Mouse (Mus musculus) embryonic fibroblast, embryonic 13.5 days (primary cell): ENCODE measurements around the gene Iqcc. TPM values are rescaled to one million over a fixed set of nuclear protein-coding genes. Genes with fewer than 3 reads are reported as not detected.
A peak's percentile ranks its signal among the peaks of the same experiment; 100 is the strongest.

ENCODE experiments used
- H3K27ac ChIP-seq: 2 replicates; pipeline ENCODE4 v1.5.1; 2012; ENCODE audit warnings: low read length, control low read depth, inconsistent platforms; ENCODE audit not compliant: insufficient read depth
- H3K4me1 ChIP-seq: 2 replicates; pipeline ENCODE4 v1.6.1; 2011; ENCODE audit warnings: low read length; ENCODE audit not compliant: control insufficient read depth, insufficient read depth
- H3K4me3 ChIP-seq: 2 replicates; pipeline ENCODE4 v1.5.1; 2011; ENCODE audit warnings: mild to moderate bottlenecking, control low read depth, low read length; ENCODE audit not compliant: insufficient read depth
- CTCF ChIP-seq: IDR thresholded peaks from 2 replicates; pipeline ENCODE4 v1.5.1; 2011; ENCODE audit warnings: mild to moderate bottlenecking, control low read depth, low read length, moderate library complexity, borderline replicate concordance; ENCODE audit not compliant: insufficient read depth
- POLR2A ChIP-seq: IDR thresholded peaks from 2 replicates; pipeline ENCODE4 v1.6.1; 2011; ENCODE audit warnings: low read depth, mild to moderate bottlenecking, control low read depth, low read length, moderate library complexity
- polyA plus RNA-seq: library from polyadenylated mRNA; stranded (reverse); fragments of >200 nt; gene quantifications from 2 replicates; pipeline ENCODE4 v1.2.4, GENCODE M21; 2011; ENCODE audit warnings: low read depth; ENCODE audit not compliant: missing spikeins, insufficient read length

Iqcc gene
- polyA plus RNA-seq, 1 experiment: 19.5 TPM

DNA sequence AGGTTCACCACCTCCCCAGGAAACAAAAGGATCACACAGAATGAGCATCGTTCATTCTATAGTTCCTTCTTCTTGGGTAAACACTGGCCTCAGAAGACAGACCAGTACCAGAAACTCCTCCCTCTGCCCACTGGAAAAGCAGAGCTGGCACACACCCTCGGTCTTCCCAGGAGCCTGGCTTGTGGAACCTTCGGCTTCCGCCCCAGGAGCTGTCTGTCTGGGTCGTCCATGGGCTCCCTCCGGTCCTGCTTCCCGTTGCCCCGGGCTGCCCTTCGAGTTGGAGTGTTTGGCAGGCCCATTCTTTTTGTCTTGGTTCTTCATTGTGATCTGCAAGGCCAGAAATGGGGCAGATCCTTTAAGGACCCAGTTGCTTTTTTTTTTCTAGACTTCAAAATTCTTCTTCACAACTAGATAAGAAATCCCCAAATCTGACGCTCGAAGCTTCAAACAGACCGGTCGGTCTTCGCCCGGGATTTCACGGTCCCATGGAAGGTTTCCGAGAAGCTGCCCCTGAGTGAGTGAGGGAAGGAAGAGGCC, 21.3 kb upstream of the Iqcc start:
- peak overlapping the region; percentile 70 for H3K4me3 ChIP-seq
- H3K27ac ChIP-seq: peak overlapping the region; percentile 86
- no peaks in the 10 kb centered on the region for H3K4me1 ChIP-seq
- peak; percentile 78 for TF ChIP-seq POLR2A
- no peak for TF ChIP-seq CTCF

DNA sequence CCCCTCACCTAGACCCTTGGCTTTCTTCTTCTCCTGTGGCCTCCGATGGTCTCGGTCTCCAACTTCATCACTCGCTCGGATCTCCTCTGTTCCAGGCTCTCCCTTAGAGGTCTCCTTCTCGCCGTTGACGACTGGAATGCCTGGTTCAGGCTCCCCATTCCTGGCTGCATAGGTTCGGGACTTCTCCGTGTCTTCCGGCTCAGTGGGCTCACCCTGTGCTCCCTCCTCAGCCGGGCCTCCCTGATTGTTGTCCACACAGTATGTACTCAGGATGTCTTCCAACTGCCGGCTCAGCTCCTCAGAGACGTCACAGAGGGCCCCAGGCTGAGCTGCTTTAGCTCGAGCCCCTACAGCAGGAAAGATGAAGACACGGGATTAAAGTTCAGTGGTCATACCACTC, 20.3 kb upstream of the Iqcc start:
- H3K4me3 ChIP-seq: peak overlapping the region; percentile 70
- TF ChIP-seq CTCF (no peak), POLR2A (no peak)
- no peaks in the 10 kb centered on the region for H3K4me1 ChIP-seq
- H3K27ac ChIP-seq: no peak overlapping the region

DNA sequence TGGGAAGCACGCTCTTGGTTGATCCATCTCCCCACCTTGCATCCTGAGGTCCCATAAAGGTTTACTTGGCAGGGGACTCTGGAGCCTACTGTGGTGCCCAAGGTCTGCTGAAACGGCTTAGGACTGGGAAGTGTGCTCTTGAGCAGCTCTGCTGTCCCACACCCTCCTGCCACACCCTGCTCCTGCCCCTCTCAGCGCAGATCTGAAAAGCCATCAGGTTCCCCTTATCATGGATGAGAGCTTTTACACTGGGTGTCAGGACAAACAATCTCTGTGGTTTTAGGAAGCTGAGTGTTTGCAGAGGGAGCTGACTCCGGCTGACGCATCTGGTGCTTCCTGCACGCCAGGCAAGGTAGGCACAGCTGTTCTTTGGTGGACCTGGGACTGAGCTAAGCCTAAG, 15.0 kb upstream of the Iqcc start:
- H3K4me3 ChIP-seq: no peak overlapping the region
- TF ChIP-seq POLR2A (no peak), CTCF (no peak)
- H3K27ac ChIP-seq: no peak overlapping the region
- H3K4me1 ChIP-seq: no peaks in the 10 kb centered on the region

DNA sequence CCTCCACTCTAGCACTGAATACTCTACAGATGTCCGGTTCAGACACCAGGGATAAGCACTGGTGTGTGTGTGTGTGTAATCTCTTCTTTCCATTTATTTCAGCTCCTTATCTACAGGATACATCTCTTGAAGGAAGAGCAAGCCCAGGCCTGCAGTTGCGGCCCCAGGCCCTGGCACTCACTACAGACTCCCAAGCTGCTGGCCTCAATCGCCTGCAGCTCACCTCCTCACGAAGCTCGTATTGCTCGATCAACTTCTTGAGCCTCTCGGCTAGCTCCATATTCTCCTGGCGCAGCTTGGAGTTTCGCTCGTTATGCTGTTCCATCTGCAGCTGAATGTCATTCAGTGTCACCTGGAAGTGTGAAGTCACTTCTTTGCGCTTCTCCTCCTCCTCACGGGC, 13.0 kb upstream of the Iqcc start:
- TF ChIP-seq POLR2A (no peak), CTCF (no peak)
- Histone ChIP-seq H3K4me1 (no peaks in the 10 kb centered on the region), H3K27ac (no peak overlapping the region), H3K4me3 (no peak overlapping the region)

DNA sequence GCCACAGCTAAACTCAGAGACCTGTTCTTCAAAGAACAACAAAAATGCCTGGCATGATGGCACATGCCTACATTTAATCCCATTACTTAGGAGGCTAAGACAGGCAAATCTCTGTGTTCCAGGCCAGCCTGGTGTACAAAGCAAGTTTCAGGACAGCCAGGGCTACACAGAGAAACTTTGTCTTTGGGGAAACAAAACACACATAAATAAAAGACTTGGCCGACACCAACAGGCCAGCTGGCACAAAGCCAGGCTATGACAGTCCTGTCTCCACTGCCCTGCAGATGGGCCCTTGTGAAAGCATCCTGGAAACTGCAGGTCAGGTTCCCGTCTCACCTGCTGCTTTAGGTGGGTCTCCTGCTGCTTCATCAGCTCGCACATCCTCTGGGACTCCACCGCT, 12.0 kb upstream of the Iqcc start:
- Histone ChIP-seq H3K27ac (no peak overlapping the region), H3K4me3 (no peak overlapping the region), H3K4me1 (no peaks in the 10 kb centered on the region)
- TF ChIP-seq POLR2A (no peak), CTCF (no peak)

DNA sequence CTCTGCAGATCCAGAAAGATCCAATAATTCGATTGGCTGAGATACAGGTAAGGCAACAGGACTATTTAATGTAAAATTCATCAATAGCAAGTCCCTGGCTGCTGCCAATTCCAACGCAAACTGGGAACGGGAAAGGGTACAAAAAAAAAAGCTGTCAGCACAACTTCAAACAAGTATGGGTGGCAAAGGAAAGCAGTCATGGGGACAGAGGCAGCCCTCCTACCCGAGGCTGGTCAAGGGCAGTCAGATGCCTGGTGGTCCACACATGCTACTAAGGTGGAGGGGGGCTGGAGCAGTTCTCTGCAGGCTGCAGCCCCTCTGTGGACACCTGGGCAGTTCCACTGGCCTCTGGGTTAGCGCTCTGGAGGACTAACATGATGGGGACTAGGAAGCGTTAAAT, 7.1 kb upstream of the Iqcc start:
- H3K4me1 ChIP-seq: peaks cover 2% of the 10 kb centered on the region
- no peak overlapping the region for H3K27ac ChIP-seq
- TF ChIP-seq POLR2A (no peak), CTCF (no peak)
- no peak overlapping the region for H3K4me3 ChIP-seq

DNA sequence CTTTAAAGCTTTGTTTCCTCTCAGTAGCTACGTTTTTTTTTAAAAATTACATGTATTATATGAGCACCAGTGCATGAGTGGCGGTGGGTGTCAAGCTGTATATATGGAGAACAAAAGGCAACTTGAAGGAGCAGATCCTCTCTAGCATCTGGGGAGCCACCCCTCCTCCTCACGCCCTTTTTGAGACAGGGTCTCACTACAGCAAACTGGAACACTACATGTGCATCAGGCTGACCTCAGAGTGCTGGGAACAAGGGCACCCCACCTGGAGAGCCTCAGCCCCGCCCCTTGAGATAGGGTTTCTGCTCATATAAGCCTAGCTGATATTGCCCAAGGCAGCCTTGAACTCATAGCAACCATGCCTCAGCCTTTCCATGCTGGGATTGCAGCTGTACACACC, 6.6 kb upstream of the Iqcc start:
- Histone ChIP-seq H3K4me3 (no peak overlapping the region), H3K4me1 (peaks cover 2% of the 10 kb centered on the region), H3K27ac (no peak overlapping the region)
- no peak for TF ChIP-seq POLR2A
- no peak for TF ChIP-seq CTCF

DNA sequence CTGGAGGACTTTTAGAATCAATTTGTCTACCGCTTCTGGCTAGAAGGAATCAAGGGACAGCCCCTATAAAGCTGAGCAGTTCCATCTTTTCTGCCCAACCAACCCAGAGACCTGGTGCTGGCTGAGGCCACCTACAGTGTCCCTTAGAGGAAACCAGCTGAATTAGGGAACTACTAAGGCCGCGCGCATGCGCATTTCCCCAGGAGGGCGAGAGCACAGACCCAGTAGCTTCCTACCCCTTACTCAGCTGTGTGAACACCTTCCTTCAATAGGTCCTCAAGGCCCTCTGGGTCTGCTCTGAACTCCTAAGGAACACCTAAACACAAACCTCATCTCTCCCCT, 6.1 kb upstream of the Iqcc start:
- peaks cover 2% of the 10 kb centered on the region for H3K4me1 ChIP-seq
- no peak for TF ChIP-seq CTCF
- 0 out of 2 replicates have a peak, but pooled peaks have one; percentile 29 for TF ChIP-seq POLR2A
- peak overlapping the region; percentile 41 for H3K27ac ChIP-seq
- H3K4me3 ChIP-seq: no peak overlapping the region

DNA sequence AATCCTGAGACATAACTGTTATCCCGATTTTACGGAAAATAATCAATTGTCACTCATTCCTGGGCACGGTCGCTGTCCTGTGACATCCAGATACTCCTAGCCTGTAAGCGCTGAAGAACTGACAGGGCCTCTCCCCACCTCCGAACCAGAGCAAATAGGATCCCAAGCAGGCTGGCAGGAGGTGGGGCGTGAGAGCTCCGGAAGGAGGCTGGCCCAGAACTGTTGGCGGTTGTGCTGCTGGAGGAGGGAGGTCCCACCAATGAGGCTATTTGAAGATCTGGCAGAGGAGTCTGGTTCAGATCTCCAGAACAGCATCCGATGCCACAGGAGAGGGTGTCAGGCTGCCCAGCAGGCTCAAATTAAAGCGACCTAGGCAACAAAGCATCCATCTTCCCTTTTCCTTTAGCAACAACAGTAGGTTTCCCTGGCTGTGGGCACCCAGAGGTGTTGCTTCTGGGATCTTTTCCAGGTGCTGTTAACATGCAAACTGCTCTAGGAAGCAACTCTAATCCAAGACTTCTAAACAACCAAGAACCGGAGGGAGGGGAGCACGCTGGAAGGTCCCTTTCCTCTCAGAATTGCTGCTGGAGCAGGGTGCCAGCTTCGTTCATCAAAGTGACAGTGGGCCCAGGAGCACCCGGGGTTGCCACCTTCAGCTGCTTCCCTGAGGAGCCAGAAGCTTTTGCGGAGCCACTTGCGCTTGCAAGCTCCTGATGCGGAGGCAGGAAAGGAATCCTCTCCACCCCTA, 5.6 kb upstream of the Iqcc start:
- H3K4me1 ChIP-seq: peaks cover 2% of the 10 kb centered on the region
- H3K4me3 ChIP-seq: peak overlapping the region; percentile 63
- H3K27ac ChIP-seq: peak overlapping the region; percentile 76
- no peak for TF ChIP-seq CTCF
- peak; percentile 78 for TF ChIP-seq POLR2A

DNA sequence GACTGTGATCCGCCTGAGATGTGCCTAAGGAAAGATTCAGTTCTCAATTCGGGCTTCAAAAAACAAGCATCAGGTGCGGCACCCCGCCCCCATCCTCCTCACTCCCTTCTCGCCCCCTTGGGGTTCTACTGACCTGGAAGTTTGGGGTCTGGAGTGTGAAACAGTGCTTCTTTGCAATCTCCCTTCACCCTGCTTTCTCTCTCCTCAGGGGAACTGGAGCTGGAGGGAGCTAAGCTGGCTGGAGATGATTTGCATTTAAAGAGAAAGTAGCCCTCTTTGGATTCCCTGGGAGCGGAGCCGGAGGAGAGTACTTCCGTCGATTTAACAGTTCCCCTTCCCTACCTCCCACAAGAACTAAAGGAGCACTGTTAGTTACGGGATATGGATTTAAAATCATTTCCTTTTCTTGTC, 4.8 kb upstream of the Iqcc start, which contains the start of gene Ccdc28b:
Ccdc28b (minus strand) TSS at position 267 of the 411 bp plus-strand sequence.
- Histone ChIP-seq H3K4me1 (peaks cover 2% of the 10 kb centered on the region), H3K4me3 (peak within 1 kb of the TSS; percentile 63), H3K27ac (peak within 1 kb of the TSS; percentile 76)
- TF ChIP-seq CTCF (no peak), POLR2A (0 out of 2 replicates have a peak, but pooled peaks have one; percentile 62)
